Mouse (Mus musculus) liver, embryonic 14.5 days (tissue): ENCODE results near the gene Eef1g.

Source experiments
- CTCF ChIP-seq: IDR thresholded peaks from 2 replicates; pipeline ENCODE4 v1.5.1; 2016; ENCODE audit warnings: antibody characterized with exemption, low read depth, control low read depth
- EP300 ChIP-seq: IDR thresholded peaks from 2 replicates; pipeline ENCODE4 v1.6.1; 2016; ENCODE audit warnings: antibody characterized with exemption, low read depth

DNA sequence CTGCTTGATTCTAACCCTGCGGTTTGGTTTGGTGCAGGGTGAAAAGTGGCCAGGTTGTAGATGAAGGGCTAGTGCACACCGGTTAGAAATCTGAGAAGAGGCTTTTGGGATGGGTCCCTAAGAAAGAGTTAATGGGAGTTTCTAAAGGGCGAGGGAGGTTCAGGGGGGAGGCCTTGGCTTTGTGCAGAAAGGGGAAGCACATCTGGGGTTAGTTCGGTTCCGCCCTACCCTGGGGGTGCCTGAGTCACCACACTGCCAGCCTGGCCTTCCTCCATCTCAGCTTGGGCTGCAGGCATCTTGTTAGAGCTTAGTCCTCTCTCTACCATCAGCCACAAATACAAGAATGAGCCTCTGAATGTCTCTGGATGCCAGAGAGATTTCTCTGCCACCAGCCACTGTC is 13.9 kb downstream of the Eef1g start:
- TF ChIP-seq CTCF: no peak
- no peak for TF ChIP-seq EP300
